Mouse (Mus musculus): ENCODE results near the gene Kcnh1.

DNA sequence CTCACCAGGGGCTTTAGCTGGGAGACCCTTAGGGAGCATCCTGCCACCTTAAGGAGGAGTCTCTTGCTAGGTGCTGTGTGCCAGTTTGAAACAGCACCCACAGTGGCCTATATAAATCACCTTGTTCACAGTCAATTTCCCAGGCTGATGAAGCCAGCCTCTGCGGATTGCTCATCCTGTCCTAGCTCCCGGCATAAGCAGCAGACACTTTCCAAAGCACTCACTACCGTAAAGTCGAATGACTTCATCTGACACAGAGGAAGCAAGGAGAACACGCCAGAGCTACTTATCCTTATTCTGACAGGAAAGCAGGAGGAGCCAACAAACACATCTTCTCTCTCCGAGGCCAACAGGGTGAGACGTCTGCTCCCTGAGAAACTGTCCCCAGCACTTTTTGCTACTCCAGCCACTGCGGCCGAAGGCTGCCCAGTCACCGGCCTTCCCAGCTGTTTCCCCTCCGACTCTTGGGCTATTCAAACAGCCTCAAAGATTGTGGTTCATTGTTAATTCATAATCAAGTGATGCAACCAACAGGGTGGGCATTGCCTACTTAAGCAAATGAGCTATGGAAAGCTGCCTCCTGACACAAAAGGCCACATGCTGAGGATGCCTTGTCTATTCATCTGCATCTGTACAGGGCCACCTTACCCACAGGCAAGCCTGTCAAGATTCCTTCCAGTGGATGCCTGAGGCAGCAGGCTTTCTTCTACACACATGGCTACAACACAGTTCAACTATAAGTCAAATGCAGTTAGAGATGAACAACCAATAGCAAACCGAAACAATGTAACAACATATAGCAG lies 332.0 kb downstream of the Kcnh1 start:
- TF ChIP-seq CTCF (IDR thresholded peaks at IDR 0.05; ENCODE audit: control insufficient read depth, insufficient read depth, insufficient replicate concordance, low read depth, low read length): no peak
- TF ChIP-seq POLR2A (IDR thresholded peaks at IDR 0.05; ENCODE audit: control insufficient read depth, low read depth, low read length): no peak

Measured in testis, adult 2 months (tissue).